Mouse (Mus musculus): ENCODE results near the gene Ercc6. TPM values are rescaled to one million over a fixed set of nuclear protein-coding genes. Genes with fewer than 3 reads are reported as not detected.

The Ercc6 gene
- polyA plus RNA-seq, 1 experiment, result 4.0 TPM

DNA sequence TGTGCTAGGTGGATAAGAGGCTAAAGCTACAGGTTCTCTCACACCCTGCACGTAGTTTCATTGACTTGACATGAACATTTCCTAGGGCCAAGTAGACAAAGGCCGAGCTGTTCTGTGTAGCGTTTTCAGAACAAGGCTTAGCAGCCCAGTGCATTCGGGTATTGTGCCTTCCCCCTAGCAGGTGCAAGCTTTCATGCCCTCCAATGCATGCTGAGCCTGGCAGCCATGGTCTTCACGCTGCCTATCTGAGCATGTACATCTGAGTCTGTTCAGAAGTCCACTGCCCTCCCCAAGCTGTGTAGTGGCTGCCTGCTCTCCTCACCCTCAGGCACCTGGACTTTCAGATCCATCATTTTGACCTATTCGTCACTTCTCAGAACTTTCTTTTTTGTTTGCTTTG is 50.3 kb downstream of the Ercc6 start:
- H3K4me1 ChIP-seq (ENCODE audit: control insufficient read depth, insufficient read depth, low read length), result no peaks in the 10 kb centered on the region
- no peak for TF ChIP-seq CTCF (conservative IDR thresholded peaks at IDR 0.05; ENCODE audit: insufficient read depth, insufficient read length, low read depth, low read length)
- TF ChIP-seq POLR2A (IDR thresholded peaks at IDR 0.05; ENCODE audit: low read depth, low read length), result no peak
- DNase-seq, result no peak
- H3K27ac ChIP-seq (ENCODE audit: insufficient read depth, low read depth, low read length), result no peak overlapping the region
- H3K27me3 ChIP-seq (replicated peaks; ENCODE audit: control insufficient read depth, insufficient read depth, low read length), result no peaks in the 10 kb centered on the region
- H3K36me3 ChIP-seq (ENCODE audit: control insufficient read depth, insufficient read depth, low read length), result peaks cover 5% of the 10 kb centered on the region
- WGBS, result 91% methylated on average over 6 of the region's 6 CpGs
- H3K4me3 ChIP-seq (ENCODE audit: insufficient read depth, low read depth, low read length), result no peak overlapping the region

DNA sequence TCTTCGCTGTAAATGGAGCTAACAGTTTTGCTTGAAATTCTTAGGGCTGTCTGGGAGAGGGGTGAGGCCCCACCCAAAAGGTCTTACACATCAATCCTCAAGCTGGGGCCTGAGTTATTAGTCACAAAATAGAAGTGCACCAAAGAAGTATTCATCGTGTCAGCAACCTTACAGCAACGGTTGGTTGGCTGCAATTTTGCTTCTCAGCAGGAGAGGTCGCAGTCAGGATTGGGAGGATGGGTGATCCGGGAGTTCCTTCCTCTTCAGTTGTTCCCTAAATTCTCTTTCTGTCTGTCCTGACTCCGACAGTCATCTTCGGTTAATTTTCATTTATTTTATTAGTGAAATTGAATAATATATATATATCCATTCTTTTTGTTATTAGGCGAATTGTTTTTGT is 59.2 kb downstream of the Ercc6 start:
- TF ChIP-seq POLR2A (IDR thresholded peaks at IDR 0.05; ENCODE audit: low read depth, low read length) (no peak), CTCF (conservative IDR thresholded peaks at IDR 0.05; ENCODE audit: insufficient read depth, insufficient read length, low read depth, low read length) (0 out of 2 replicates have a peak, but pooled peaks have one; percentile 26)
- no peaks in the 10 kb centered on the region for H3K4me1 ChIP-seq (ENCODE audit: control insufficient read depth, insufficient read depth, low read length)
- no peaks in the 10 kb centered on the region for H3K27me3 ChIP-seq (replicated peaks; ENCODE audit: control insufficient read depth, insufficient read depth, low read length)
- H3K36me3 ChIP-seq (ENCODE audit: control insufficient read depth, insufficient read depth, low read length), result peaks cover 4% of the 10 kb centered on the region
- no peak for DNase-seq
- H3K27ac ChIP-seq (ENCODE audit: insufficient read depth, low read depth, low read length), result no peak overlapping the region
- H3K4me3 ChIP-seq (ENCODE audit: insufficient read depth, low read depth, low read length), result no peak overlapping the region
- 65% methylated on average over 8 of the region's 8 CpGs for WGBS

DNA sequence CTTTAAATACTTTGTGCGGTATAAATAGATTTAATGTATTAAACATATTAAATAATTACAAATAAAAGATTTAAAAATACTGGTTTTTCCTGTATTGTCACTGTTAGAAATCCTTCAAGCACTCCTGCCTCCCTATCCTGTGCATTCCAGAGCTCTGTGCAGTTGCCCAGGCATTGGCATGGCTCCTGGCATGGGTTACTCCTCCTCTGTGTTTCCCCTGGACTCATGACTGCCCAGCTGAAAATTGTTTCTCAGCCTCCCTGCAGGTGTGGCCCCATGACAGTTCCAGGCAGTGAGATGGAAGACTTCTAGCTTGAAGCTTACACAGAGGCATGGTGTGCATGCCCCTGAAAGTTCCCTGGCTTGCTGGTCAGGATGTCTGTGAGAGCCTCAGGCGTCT is 65.1 kb downstream of the Ercc6 start:
- 89% methylated on average over 2 of the region's 2 CpGs for WGBS
- H3K4me1 ChIP-seq (ENCODE audit: control insufficient read depth, insufficient read depth, low read length), result no peaks in the 10 kb centered on the region

DNA sequence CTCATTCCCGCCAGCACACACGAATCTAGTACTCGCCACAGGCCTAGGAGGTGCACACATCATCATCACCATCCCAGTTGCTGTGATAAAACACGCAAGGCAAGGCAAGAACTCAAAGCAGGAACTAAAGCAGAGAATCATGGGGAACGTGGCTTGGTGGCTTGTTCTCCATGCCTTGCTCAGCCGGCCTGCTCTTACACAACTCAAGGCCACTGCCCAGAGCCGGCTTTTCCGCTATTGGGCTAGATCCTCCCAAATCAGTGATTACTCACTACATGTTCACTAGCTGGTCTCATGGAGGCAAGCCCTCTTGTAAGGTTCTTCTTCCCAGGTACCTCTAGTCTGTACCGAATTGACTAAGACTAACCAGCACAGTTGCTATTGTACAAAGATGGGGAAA is 70.4 kb downstream of the Ercc6 start:
- Histone ChIP-seq H3K4me1 (ENCODE audit: control insufficient read depth, insufficient read depth, low read length) (no peaks in the 10 kb centered on the region), H3K27ac (ENCODE audit: insufficient read depth, low read depth, low read length) (no peak overlapping the region), H3K27me3 (replicated peaks; ENCODE audit: control insufficient read depth, insufficient read depth, low read length) (no peaks in the 10 kb centered on the region), H3K36me3 (ENCODE audit: control insufficient read depth, insufficient read depth, low read length) (no peaks in the 10 kb centered on the region), H3K4me3 (ENCODE audit: insufficient read depth, low read depth, low read length) (no peak overlapping the region)
- TF ChIP-seq CTCF (conservative IDR thresholded peaks at IDR 0.05; ENCODE audit: insufficient read depth, insufficient read length, low read depth, low read length) (no peak), POLR2A (IDR thresholded peaks at IDR 0.05; ENCODE audit: low read depth, low read length) (no peak)
- WGBS, result 91% methylated on average over 9 of the region's 9 CpGs
- DNase-seq, result no peak

More for the DNA sequence above, 65.1 kb downstream of the Ercc6 start:
- TF ChIP-seq CTCF (conservative IDR thresholded peaks at IDR 0.05; ENCODE audit: insufficient read depth, insufficient read length, low read depth, low read length), result no peak
- no peaks in the 10 kb centered on the region for H3K27me3 ChIP-seq (replicated peaks; ENCODE audit: control insufficient read depth, insufficient read depth, low read length)
- H3K36me3 ChIP-seq (ENCODE audit: control insufficient read depth, insufficient read depth, low read length), result no peaks in the 10 kb centered on the region; the same call in 1 of the 2 replicates
- H3K27ac ChIP-seq (ENCODE audit: insufficient read depth, low read depth, low read length), result no peak overlapping the region
- H3K4me3 ChIP-seq (ENCODE audit: insufficient read depth, low read depth, low read length), result no peak overlapping the region
- DNase-seq, result peak; percentile 4

DNA sequence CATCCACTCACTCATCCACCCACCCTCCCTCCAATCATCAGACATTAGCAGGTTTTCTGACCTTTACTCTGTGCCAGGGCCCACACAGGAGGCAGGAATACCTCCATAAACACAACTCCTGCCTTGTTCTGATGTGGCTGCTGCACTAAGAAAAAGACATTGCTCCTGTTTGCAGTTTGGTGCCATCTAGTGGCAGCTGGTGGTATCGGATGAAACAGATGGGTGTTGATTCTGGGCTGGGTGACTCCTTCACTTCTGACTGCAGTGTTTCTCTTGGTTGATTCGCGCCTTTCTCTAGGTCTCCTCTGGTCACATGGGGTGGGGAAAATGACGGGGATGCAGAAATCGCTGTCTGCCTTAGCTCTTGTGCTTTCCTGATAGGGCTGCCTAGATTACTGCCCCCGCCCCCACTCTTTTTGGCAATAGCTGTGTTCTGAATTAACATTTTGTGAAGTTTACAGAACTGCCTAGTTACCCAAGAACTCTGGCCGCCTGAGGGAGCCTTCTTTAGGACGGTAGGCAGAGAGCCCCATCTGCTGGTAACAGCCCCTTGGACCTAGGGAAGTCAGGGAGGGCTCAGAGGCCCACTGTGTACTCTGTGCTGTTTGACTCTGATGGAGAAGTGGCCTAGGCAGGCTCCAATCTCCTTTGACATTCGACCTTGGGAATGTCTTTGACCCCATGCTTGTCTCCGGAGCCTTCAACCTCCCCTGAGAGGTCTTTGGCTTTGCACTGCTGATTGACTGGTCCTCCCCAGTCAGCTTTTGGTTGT is 73.9 kb downstream of the Ercc6 start:
- no peak overlapping the region for H3K27ac ChIP-seq (ENCODE audit: insufficient read depth, low read depth, low read length)
- H3K36me3 ChIP-seq (ENCODE audit: control insufficient read depth, insufficient read depth, low read length), result no peaks in the 10 kb centered on the region
- H3K27me3 ChIP-seq (replicated peaks; ENCODE audit: control insufficient read depth, insufficient read depth, low read length), result no peaks in the 10 kb centered on the region
- DNase-seq, result peak; percentile 65
- WGBS, result 16% methylated on average over 10 of the region's 10 CpGs
- no peak overlapping the region for H3K4me3 ChIP-seq (ENCODE audit: insufficient read depth, low read depth, low read length)
- TF ChIP-seq POLR2A (IDR thresholded peaks at IDR 0.05; ENCODE audit: low read depth, low read length) (no peak), CTCF (conservative IDR thresholded peaks at IDR 0.05; ENCODE audit: insufficient read depth, insufficient read length, low read depth, low read length) (peak; percentile 83)
- H3K4me1 ChIP-seq (ENCODE audit: control insufficient read depth, insufficient read depth, low read length), result no peaks in the 10 kb centered on the region

DNA sequence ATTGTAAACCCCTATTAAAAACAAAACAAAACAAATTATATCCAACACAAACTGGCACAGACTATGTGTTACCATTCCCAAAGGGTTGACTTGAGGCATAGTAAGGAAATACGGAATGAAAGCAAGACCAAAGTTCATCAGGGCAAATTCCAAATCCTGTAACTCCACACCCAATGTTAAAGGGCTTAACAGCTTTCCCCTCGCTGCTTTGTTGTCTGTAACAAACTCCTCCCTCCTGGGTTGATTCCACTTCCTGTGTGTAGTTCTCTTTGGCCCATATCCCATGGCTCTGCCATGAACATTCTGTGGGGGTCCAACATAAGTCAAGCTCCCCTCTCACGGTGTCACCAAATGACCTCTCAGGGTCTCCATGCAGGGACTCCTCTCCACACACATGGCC is 77.1 kb downstream of the Ercc6 start:
- no peaks in the 10 kb centered on the region for H3K4me1 ChIP-seq (ENCODE audit: control insufficient read depth, insufficient read depth, low read length)

DNA sequence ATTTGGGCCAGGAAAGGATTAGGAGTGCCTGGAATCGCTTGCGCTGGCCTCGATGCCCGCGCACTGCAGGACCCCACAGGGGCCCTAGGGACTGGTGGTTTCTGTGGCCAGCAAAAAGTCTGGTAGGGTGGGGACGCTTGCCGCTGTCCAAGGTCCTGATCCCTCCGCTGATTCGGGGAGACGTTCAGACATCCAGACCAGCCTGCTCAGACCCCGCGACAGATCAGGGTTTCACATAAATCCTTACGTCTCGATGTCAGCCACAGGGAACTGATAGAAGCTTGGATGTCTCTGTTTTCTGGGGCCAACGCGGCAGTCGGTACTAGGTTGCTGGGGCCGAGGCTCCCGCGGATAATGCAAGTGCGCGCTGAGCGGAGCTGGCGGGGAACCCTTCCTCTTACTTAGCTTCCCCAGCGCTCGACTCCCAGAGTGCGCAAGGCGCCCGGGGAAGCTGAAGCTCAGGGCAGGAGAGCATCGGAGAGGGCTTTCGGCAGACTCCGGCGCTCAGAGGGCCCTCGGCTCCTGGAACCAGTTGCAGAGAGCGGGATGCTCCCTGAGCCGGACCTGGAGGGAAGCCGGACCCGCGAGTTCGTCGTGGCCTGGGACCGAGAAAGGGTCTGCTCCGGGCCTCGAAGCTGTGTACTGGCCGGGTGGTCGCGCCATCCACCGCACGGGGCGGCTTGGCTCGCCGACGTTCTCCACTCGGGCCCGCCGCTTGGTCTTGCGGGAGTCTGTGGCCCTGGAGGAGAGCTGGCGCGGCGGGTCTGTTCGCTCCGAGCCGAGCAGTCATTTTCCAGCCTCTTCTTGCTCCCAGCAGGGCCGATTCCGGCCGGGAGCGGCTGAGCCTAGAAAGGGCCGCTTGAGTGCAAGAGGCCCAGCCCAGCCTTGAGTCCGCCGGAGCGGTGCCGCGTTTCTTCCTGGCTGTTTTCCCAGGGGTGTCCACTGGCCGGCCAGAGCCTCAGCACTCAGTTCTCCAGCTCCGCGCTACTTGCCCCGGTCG is 84.2 kb downstream of the Ercc6 start:
- TF ChIP-seq POLR2A (IDR thresholded peaks at IDR 0.05; ENCODE audit: low read depth, low read length), result no peak
- TF ChIP-seq CTCF (conservative IDR thresholded peaks at IDR 0.05; ENCODE audit: insufficient read depth, insufficient read length, low read depth, low read length), result no peak
- Histone ChIP-seq H3K4me3 (ENCODE audit: insufficient read depth, low read depth, low read length) (no peak overlapping the region), H3K4me1 (ENCODE audit: control insufficient read depth, insufficient read depth, low read length) (no peaks in the 10 kb centered on the region), H3K27me3 (replicated peaks; ENCODE audit: control insufficient read depth, insufficient read depth, low read length) (peaks cover 8% of the 10 kb centered on the region), H3K36me3 (ENCODE audit: control insufficient read depth, insufficient read depth, low read length) (no peaks in the 10 kb centered on the region), H3K27ac (ENCODE audit: insufficient read depth, low read depth, low read length) (no peak overlapping the region)
- 2% methylated on average over 77 of the region's 78 CpGs for WGBS
- peak; percentile 52 for DNase-seq

More for the DNA sequence above, 77.1 kb downstream of the Ercc6 start:
- DNase-seq, result peak; percentile 19
- no peak for TF ChIP-seq CTCF (conservative IDR thresholded peaks at IDR 0.05; ENCODE audit: insufficient read depth, insufficient read length, low read depth, low read length)
- TF ChIP-seq POLR2A (IDR thresholded peaks at IDR 0.05; ENCODE audit: low read depth, low read length), result no peak
- 26% methylated on average over 3 of the region's 3 CpGs for WGBS
- Histone ChIP-seq H3K4me3 (ENCODE audit: insufficient read depth, low read depth, low read length) (no peak overlapping the region), H3K27me3 (replicated peaks; ENCODE audit: control insufficient read depth, insufficient read depth, low read length) (no peaks in the 10 kb centered on the region), H3K36me3 (ENCODE audit: control insufficient read depth, insufficient read depth, low read length) (no peaks in the 10 kb centered on the region), H3K27ac (ENCODE audit: insufficient read depth, low read depth, low read length) (no peak overlapping the region)

Measured in kidney, adult 2 months (tissue).